Mouse (Mus musculus): Measurements from ENCODE around the gene Tmigd3. TPM values are rescaled to one million over a fixed set of nuclear protein-coding genes. Genes with fewer than 3 reads are reported as not detected.

Gene Tmigd3
- polyA plus RNA-seq, 1 experiment, result 0.94 TPM

DNA sequence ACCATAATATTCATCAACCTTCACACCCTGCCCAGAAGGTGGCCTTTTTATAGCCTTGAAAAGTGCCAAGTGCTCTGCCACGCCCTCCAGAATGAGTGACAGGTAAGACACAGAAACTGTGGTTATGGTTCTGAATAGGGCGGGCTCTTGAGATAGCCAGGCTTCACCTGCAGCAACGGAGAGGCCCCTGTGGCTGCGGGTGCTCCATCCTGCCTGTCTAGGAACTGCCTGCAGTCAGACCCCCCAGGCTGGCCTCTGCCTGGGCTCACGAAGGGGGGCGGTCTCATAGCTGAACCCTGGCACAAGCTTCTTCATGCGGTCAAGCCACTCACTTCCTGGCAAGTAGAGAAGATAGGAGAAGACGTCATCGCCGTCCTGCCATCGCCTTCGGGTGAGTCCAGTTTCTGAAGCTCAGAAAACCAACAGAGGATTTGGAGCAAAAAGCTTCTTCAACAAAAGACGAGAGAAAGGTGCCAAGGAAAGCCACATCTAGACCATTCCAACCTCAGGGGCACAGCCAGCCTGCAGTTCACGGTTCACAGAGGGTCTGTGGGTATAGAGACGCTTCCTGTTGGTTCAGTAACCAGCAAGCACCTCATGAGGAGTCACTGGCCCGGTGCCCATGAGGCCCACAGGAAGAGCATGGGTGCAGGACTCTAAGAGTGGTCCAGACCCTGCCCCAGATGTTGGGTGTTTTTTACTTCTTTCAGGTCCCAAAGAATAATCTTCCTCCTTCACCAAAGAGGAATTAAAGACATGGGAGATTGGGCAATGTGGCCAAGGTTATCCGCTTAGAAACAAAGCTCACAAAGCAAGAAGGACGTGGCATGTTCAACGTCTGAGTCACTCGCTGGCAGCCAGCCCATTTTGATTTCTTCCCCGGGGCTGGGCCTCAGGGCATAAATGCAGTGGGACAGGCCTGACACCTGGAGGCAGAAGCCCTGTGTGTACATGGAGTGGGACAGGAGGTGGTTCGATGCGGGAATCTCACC, 24.2 kb downstream of the Tmigd3 start:
- no peaks in the 10 kb centered on the region for H3K36me3 ChIP-seq (ENCODE audit: control insufficient read depth, insufficient read depth, low read length)
- H3K27ac ChIP-seq (ENCODE audit: insufficient read depth, low read depth, low read length), result peak overlapping the region; percentile 87
- peak overlapping the region; percentile 56 for H3K4me3 ChIP-seq (ENCODE audit: low read depth, low read length)
- H3K4me1 ChIP-seq (ENCODE audit: control insufficient read depth, insufficient read depth, insufficient read length, low read length), result peaks cover 30% of the 10 kb centered on the region
- TF ChIP-seq CTCF (IDR thresholded peaks at IDR 0.05; ENCODE audit: extremely low read depth, insufficient read length, insufficient replicate concordance, low read depth, low read length), result peak; percentile 86; the same call in 1 of the 2 replicates
- TF ChIP-seq POLR2A (IDR thresholded peaks at IDR 0.05; ENCODE audit: low read depth, low read length), result no peak
- no peaks in the 10 kb centered on the region for H3K27me3 ChIP-seq (ENCODE audit: control insufficient read depth, insufficient read depth, low read length)
- 14% methylated on average over 23 of the region's 23 CpGs for WGBS

DNA sequence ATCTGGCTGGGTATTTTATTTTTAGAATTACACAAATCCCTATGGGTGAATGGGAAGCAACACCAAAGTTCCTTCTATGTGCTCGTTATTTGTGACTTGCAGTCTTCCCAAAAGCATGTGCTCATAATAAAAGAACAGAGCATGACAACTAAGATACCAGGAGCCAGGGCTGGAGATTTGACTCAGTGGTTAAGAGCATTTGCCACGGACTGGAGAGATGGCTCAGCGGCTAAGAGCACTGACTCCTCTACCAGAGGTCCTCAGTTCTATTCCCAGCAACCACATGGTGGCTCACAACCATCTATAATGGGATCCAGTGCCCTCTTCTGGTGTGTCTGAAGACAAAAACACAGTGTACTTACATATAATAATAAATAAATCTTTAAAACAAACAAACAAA, 26.1 kb downstream of the Tmigd3 start:
- H3K27me3 ChIP-seq (ENCODE audit: control insufficient read depth, insufficient read depth, low read length), result no peaks in the 10 kb centered on the region
- no peak overlapping the region for H3K27ac ChIP-seq (ENCODE audit: insufficient read depth, low read depth, low read length)
- TF ChIP-seq CTCF (IDR thresholded peaks at IDR 0.05; ENCODE audit: extremely low read depth, insufficient read length, insufficient replicate concordance, low read depth, low read length) (no peak), POLR2A (IDR thresholded peaks at IDR 0.05; ENCODE audit: low read depth, low read length) (no peak)
- WGBS, result 87% methylated on average over 3 of the region's 3 CpGs
- H3K4me3 ChIP-seq (ENCODE audit: low read depth, low read length), result no peak overlapping the region
- H3K4me1 ChIP-seq (ENCODE audit: control insufficient read depth, insufficient read depth, insufficient read length, low read length), result peaks cover 30% of the 10 kb centered on the region
- H3K36me3 ChIP-seq (ENCODE audit: control insufficient read depth, insufficient read depth, low read length), result no peaks in the 10 kb centered on the region

DNA sequence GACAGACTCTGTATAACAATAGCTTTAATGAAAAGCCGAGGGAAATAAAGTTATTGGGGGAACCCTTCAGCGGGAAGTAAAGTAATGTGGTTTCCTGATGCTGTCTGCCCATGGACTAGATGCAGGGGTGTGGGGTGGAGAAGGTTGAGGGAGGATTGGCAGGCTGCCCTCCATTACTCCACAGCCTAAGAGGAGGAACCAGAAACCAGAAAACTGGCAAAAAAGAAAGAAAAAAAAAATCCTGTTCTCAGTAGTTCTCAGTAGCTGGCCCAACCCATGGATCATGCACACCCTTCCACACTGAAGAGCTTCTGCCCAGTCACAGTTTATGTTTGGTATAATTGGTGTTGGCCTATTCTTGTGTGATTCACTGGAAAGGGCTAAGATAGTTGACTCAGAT, 27.6 kb downstream of the Tmigd3 start:
- Histone ChIP-seq H3K27me3 (ENCODE audit: control insufficient read depth, insufficient read depth, low read length) (no peaks in the 10 kb centered on the region), H3K27ac (ENCODE audit: insufficient read depth, low read depth, low read length) (no peak overlapping the region), H3K4me3 (ENCODE audit: low read depth, low read length) (no peak overlapping the region), H3K4me1 (ENCODE audit: control insufficient read depth, insufficient read depth, insufficient read length, low read length) (peaks cover 17% of the 10 kb centered on the region), H3K36me3 (ENCODE audit: control insufficient read depth, insufficient read depth, low read length) (no peaks in the 10 kb centered on the region)
- TF ChIP-seq CTCF (IDR thresholded peaks at IDR 0.05; ENCODE audit: extremely low read depth, insufficient read length, insufficient replicate concordance, low read depth, low read length) (no peak), POLR2A (IDR thresholded peaks at IDR 0.05; ENCODE audit: low read depth, low read length) (no peak)
- WGBS, result 62% methylated on average over 2 of the region's 2 CpGs

DNA sequence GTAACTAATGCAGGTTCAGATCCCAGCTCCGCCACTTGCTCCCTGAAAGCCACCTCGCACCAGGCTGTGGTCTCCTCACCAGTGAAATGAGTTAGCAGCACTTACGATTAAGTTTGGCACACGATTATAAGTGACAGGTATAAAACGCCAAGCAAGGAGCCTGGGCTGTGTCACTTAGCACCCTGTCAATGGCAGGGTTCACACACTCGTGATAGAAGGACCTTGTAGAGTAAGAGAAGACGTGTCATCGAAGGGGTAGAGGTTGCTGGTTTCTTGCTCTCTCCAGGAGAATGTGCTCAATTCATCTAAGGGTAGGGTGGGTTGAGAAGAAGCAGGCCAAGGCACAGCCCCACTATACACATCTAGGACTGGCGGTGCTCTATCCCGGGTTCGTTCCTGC, 28.2 kb downstream of the Tmigd3 start:
- Histone ChIP-seq H3K36me3 (ENCODE audit: control insufficient read depth, insufficient read depth, low read length) (no peaks in the 10 kb centered on the region), H3K27ac (ENCODE audit: insufficient read depth, low read depth, low read length) (no peak overlapping the region), H3K27me3 (ENCODE audit: control insufficient read depth, insufficient read depth, low read length) (no peaks in the 10 kb centered on the region), H3K4me3 (ENCODE audit: low read depth, low read length) (no peak overlapping the region), H3K4me1 (ENCODE audit: control insufficient read depth, insufficient read depth, insufficient read length, low read length) (peaks cover 15% of the 10 kb centered on the region)
- TF ChIP-seq CTCF (IDR thresholded peaks at IDR 0.05; ENCODE audit: extremely low read depth, insufficient read length, insufficient replicate concordance, low read depth, low read length) (no peak), POLR2A (IDR thresholded peaks at IDR 0.05; ENCODE audit: low read depth, low read length) (no peak)
- 90% methylated on average over 11 of the region's 11 CpGs for WGBS

DNA sequence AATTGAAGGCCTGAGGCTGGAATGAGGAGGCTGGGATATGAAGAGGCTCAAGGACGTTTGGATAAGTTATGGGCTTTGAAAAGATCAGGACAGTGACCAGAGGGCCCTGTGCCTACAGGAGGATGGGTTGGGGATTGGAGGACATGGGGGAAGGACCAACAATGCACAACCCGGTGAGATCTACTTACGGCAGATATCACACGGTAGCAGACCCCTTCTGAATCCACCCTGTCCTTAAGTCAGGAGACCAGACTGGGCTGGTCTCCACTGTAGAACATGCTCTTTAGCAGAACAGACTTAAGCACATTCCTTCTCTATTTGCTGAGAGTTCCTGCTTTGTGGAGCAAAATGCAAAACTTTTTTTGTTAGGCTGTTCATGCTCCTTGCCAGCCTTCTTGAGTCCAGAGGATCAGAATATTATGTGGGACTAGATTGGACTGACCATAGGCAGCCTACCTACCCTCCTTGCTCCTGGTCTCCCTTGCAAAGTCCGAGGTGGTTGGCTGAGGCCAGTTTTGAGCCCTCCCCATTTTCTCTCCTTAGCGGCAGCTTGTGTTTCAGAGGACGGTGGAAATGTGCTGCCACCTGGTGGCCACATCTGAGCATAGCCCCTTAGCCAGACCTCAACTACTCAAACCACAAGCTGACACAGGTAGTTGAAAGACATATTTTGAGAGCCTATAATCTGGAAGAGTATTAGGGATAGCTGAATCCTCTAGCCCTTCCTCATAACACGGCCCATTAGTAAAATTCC, 28.9 kb downstream of the Tmigd3 start:
- no peak overlapping the region for H3K27ac ChIP-seq (ENCODE audit: insufficient read depth, low read depth, low read length)
- H3K4me1 ChIP-seq (ENCODE audit: control insufficient read depth, insufficient read depth, insufficient read length, low read length), result peaks cover 8% of the 10 kb centered on the region; the same call in 1 of the 2 replicates
- H3K27me3 ChIP-seq (ENCODE audit: control insufficient read depth, insufficient read depth, low read length), result no peaks in the 10 kb centered on the region
- peak; percentile 96 for TF ChIP-seq CTCF (IDR thresholded peaks at IDR 0.05; ENCODE audit: extremely low read depth, insufficient read length, insufficient replicate concordance, low read depth, low read length)
- TF ChIP-seq POLR2A (IDR thresholded peaks at IDR 0.05; ENCODE audit: low read depth, low read length), result no peak
- H3K36me3 ChIP-seq (ENCODE audit: control insufficient read depth, insufficient read depth, low read length), result no peaks in the 10 kb centered on the region
- WGBS, result 41% methylated on average over 8 of the region's 8 CpGs
- no peak overlapping the region for H3K4me3 ChIP-seq (ENCODE audit: low read depth, low read length)

DNA sequence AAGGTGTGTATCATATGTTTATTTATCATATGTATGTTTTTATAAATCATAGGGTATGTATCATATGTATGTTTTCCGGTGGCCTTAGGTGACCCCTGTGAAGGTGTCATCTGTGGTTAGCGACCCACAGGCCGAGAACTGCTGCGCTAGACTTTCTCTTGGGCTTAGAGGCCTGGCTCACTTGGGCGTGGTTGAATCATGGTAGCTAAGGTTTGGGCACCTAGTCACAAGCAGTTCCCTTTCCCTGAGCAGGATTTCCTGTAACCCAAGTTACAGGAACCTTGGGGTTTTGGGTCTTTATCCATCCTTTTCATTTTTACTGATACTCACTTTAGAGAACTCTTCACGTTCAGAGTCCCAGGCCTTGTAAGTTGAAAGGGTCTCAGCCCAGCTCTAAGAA, 29.6 kb downstream of the Tmigd3 start:
- H3K4me1 ChIP-seq (ENCODE audit: control insufficient read depth, insufficient read depth, insufficient read length, low read length), result peaks cover 3% of the 10 kb centered on the region; the same call in 1 of the 2 replicates
- 75% methylated on average over 6 of the region's 6 CpGs for WGBS
- H3K36me3 ChIP-seq (ENCODE audit: control insufficient read depth, insufficient read depth, low read length), result no peaks in the 10 kb centered on the region
- no peak overlapping the region for H3K4me3 ChIP-seq (ENCODE audit: low read depth, low read length)
- TF ChIP-seq CTCF (IDR thresholded peaks at IDR 0.05; ENCODE audit: extremely low read depth, insufficient read length, insufficient replicate concordance, low read depth, low read length) (no peak), POLR2A (IDR thresholded peaks at IDR 0.05; ENCODE audit: low read depth, low read length) (no peak)
- H3K27ac ChIP-seq (ENCODE audit: insufficient read depth, low read depth, low read length), result peak overlapping the region; percentile 45
- no peaks in the 10 kb centered on the region for H3K27me3 ChIP-seq (ENCODE audit: control insufficient read depth, insufficient read depth, low read length)

DNA sequence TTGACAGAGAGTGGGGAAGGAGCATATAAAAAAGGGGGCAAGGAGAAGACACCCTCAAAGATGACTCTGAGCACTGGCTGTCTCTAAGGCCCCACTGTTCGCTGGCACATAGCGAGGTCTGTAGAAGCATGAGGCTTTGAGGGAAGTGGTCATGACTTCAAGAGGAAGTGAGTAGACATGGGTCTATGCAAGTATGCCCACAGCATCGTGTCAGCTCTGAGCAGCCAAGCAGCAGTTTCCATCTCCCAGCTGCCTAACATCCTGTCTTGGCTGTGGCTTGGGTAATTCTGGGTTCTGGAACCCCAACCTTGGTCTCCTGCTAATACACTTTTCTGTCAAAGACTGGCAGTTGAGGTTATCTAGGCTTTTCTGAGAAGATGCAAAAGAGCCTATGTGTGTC, 30.0 kb downstream of the Tmigd3 start:
- H3K4me3 ChIP-seq (ENCODE audit: low read depth, low read length), result no peak overlapping the region
- no peaks in the 10 kb centered on the region for H3K4me1 ChIP-seq (ENCODE audit: control insufficient read depth, insufficient read depth, insufficient read length, low read length)
- 76% methylated on average over 3 of the region's 3 CpGs for WGBS
- no peaks in the 10 kb centered on the region for H3K36me3 ChIP-seq (ENCODE audit: control insufficient read depth, insufficient read depth, low read length)
- no peak for TF ChIP-seq POLR2A (IDR thresholded peaks at IDR 0.05; ENCODE audit: low read depth, low read length)
- TF ChIP-seq CTCF (IDR thresholded peaks at IDR 0.05; ENCODE audit: extremely low read depth, insufficient read length, insufficient replicate concordance, low read depth, low read length), result no peak
- H3K27me3 ChIP-seq (ENCODE audit: control insufficient read depth, insufficient read depth, low read length), result no peaks in the 10 kb centered on the region
- peak overlapping the region; percentile 45 for H3K27ac ChIP-seq (ENCODE audit: insufficient read depth, low read depth, low read length)
